Mouse (Mus musculus): ENCODE data around the gene Hdac10. TPM values are rescaled to one million over a fixed set of nuclear protein-coding genes. Genes with fewer than 3 reads are reported as not detected.

Gene Hdac10
- total and polyA plus RNA-seq, 3 experiments, result 8.2 to 17.7 (median 9.5) TPM

GRCm38 (mm10) chr15:89126622-89127021 is 1.9 kb downstream of the Hdac10 start:
- Histone ChIP-seq H3K9me3 (replicated peaks; ENCODE audit: low read length) (no peaks in the 10 kb centered on the region), H3K4me1 (ENCODE audit: control insufficient read depth in 1 of 2, insufficient read depth in 2 of 2) (peaks cover 15 to 53% of the 10 kb centered on the region in 2 experiments), H3K27ac (ENCODE audit: insufficient read depth, low read depth) (no peak overlapping the region), H3K27me3 (replicated peaks) (peaks cover 14% of the 10 kb centered on the region), H3K79me2 (replicated peaks; ENCODE audit: control insufficient read depth, extremely low read depth, insufficient read depth, poor library complexity, severe bottlenecking) (peaks cover 12% of the 10 kb centered on the region), H3K4me3 (replicated peaks in 1 of 3; ENCODE audit: low read depth in 2 of 3, low read length in 2 of 3, poor library complexity in 1 of 3) (no peak overlapping the region), H3K36me3 (replicated peaks in 1 of 2; ENCODE audit: control insufficient read depth in 1 of 2, insufficient read depth in 1 of 2, low read length in 1 of 2) (peaks cover 9 to 37% of the 10 kb centered on the region in 2 experiments), H3K9ac (ENCODE audit: insufficient read depth, low read depth) (no peak overlapping the region), H3K4me2 (ENCODE audit: insufficient read depth, low read depth, poor library complexity, severe bottlenecking) (no peak overlapping the region)
- TF ChIP-seq USF2 (conservative IDR thresholded peaks at IDR 0.05; ENCODE audit: low read depth, low read length) (no peak), JUND (conservative IDR thresholded peaks at IDR 0.05; ENCODE audit: low read depth, low read length) (no peak), IRF4 (IDR thresholded peaks at IDR 0.05; ENCODE audit: low read depth, low read length) (no peak), USF1 (IDR thresholded peaks at IDR 0.05; ENCODE audit: low read depth, low read length) (no peak), HCFC1 (IDR thresholded peaks at IDR 0.05; ENCODE audit: low read depth, low read length) (no peak), UBTF (IDR thresholded peaks at IDR 0.05; ENCODE audit: low read depth, low read length) (no peak), CHD1 (IDR thresholded peaks at IDR 0.05; ENCODE audit: low read depth, low read length) (no peak), GABPA (IDR thresholded peaks at IDR 0.05; ENCODE audit: insufficient replicate concordance, low read depth, low read length) (no peak), TBP (conservative IDR thresholded peaks at IDR 0.05; ENCODE audit: low read depth, low read length) (no peak), MYC (IDR thresholded peaks at IDR 0.05; ENCODE audit: low read depth, low read length) (no peak), ELF1 (IDR thresholded peaks at IDR 0.05; ENCODE audit: low read depth, low read length) (no peak), CHD2 (IDR thresholded peaks at IDR 0.05; ENCODE audit: low read length) (no peak), RAD21 (IDR thresholded peaks at IDR 0.05; ENCODE audit: low read depth, low read length) (no peak), NELFE (IDR thresholded peaks at IDR 0.05; ENCODE audit: low read depth, low read length) (no peak), KAT2A (IDR thresholded peaks at IDR 0.05; ENCODE audit: insufficient replicate concordance, low read length) (no peak), ZMIZ1 (IDR thresholded peaks at IDR 0.05; ENCODE audit: low read depth, low read length) (no peak), EP300 (IDR thresholded peaks at IDR 0.05; ENCODE audit: low read length) (no peak), PAX5 (IDR thresholded peaks at IDR 0.05; ENCODE audit: low read length) (no peak)
- in situ Hi-C loops (cut with MboI; ENCODE audit: low pct_ligation_motif_present, low pct_unique_long_range_greater_than_20kb, low sequenced_read_pairs) (loop anchor here (5.0 kb wide), 1 partner anchor 81 kb away; no protein-coding TSS in a partner anchor), dilution Hi-C loops (cut with MboI; ENCODE audit: extremely low pct_ligation_motif_present, extremely low pct_unique_long_range_greater_than_20kb, low sequenced_read_pairs) (no loop called here)
- no peak for DNase-seq (ENCODE audit: extremely low read depth)

- dilution Hi-C loops (cut with MboI; ENCODE audit: extremely low pct_ligation_motif_present, extremely low pct_unique_long_range_greater_than_20kb, low sequenced_read_pairs) (no loop called here), in situ Hi-C loops (cut with MboI; ENCODE audit: low pct_ligation_motif_present, low pct_unique_long_range_greater_than_20kb, low sequenced_read_pairs) (loop anchor here (5.0 kb wide), 1 partner anchor 82 kb away; no protein-coding TSS in a partner anchor)
- Histone ChIP-seq H3K27ac (ENCODE audit: insufficient read depth, low read depth) (no peak overlapping the region), H3K79me2 (replicated peaks; ENCODE audit: control insufficient read depth, extremely low read depth, insufficient read depth, poor library complexity, severe bottlenecking) (peaks cover 17% of the 10 kb centered on the region), H3K9ac (ENCODE audit: insufficient read depth, low read depth) (no peak overlapping the region), H3K4me3 (replicated peaks in 1 of 3; ENCODE audit: low read depth in 2 of 3, low read length in 2 of 3, poor library complexity in 1 of 3) (no peak overlapping the region), H3K4me1 (ENCODE audit: control insufficient read depth in 1 of 2, insufficient read depth in 2 of 2) (peaks cover 9 to 51% of the 10 kb centered on the region in 2 experiments), H3K9me3 (replicated peaks; ENCODE audit: low read length) (no peaks in the 10 kb centered on the region), H3K27me3 (replicated peaks) (peaks cover 9% of the 10 kb centered on the region), H3K36me3 (replicated peaks in 1 of 2; ENCODE audit: control insufficient read depth in 1 of 2, insufficient read depth in 1 of 2, low read length in 1 of 2) (peaks cover 9 to 43% of the 10 kb centered on the region in 2 experiments), H3K4me2 (ENCODE audit: insufficient read depth, low read depth, poor library complexity, severe bottlenecking) (no peak overlapping the region)
- DNase-seq (ENCODE audit: extremely low read depth), result no peak
- TF ChIP-seq ETS1 (conservative IDR thresholded peaks at IDR 0.05; ENCODE audit: low read depth, low read length), result no peak
- TF ChIP-seq ZKSCAN1 (IDR thresholded peaks at IDR 0.05; ENCODE audit: borderline replicate concordance, low read depth, low read length), result no peak
- no peak for TF ChIP-seq SIN3A (IDR thresholded peaks at IDR 0.05; ENCODE audit: low read length)
- TF ChIP-seq ZMIZ1 (IDR thresholded peaks at IDR 0.05; ENCODE audit: low read depth, low read length), result no peak
- TF ChIP-seq MAX (IDR thresholded peaks at IDR 0.05; ENCODE audit: low read length), result no peak
- no peak for TF ChIP-seq ELF1 (IDR thresholded peaks at IDR 0.05; ENCODE audit: low read depth, low read length)
- no peak for TF ChIP-seq UBTF (IDR thresholded peaks at IDR 0.05; ENCODE audit: low read depth, low read length)
- TF ChIP-seq EP300 (IDR thresholded peaks at IDR 0.05; ENCODE audit: low read length), result no peak
- TF ChIP-seq RAD21 (IDR thresholded peaks at IDR 0.05; ENCODE audit: low read depth, low read length), result no peak
- TF ChIP-seq POLR2A (IDR thresholded peaks at IDR 0.05; ENCODE audit: low read depth, low read length), result no peak
- no peak for TF ChIP-seq JUN (IDR thresholded peaks at IDR 0.05; ENCODE audit: insufficient read depth, low read depth, low read length)
- TF ChIP-seq CHD1 (IDR thresholded peaks at IDR 0.05; ENCODE audit: low read depth, low read length), result no peak
Observed at GRCm38 (mm10) chr15:89125351-89125750, 3.1 kb downstream of the Hdac10 start.
